Mouse (Mus musculus) olfactory bulb, adult 2 months (tissue): ENCODE measurements around the gene Epha3.

Experiments used
- CTCF ChIP-seq: fragments of 200-500 bp; IDR thresholded peaks from 2 replicates; pipeline ENCODE4 v1.5.1; 2012; ENCODE audit warnings: low read depth, mild to moderate bottlenecking, low read length, moderate library complexity; ENCODE audit not compliant: insufficient read depth
- POLR2A ChIP-seq: fragments of 200-500 bp; IDR thresholded peaks from 2 replicates; pipeline ENCODE4 v1.6.1; 2012; ENCODE audit warnings: mild to moderate bottlenecking, low read depth, low read length, moderate library complexity; ENCODE audit not compliant: insufficient read depth

DNA sequence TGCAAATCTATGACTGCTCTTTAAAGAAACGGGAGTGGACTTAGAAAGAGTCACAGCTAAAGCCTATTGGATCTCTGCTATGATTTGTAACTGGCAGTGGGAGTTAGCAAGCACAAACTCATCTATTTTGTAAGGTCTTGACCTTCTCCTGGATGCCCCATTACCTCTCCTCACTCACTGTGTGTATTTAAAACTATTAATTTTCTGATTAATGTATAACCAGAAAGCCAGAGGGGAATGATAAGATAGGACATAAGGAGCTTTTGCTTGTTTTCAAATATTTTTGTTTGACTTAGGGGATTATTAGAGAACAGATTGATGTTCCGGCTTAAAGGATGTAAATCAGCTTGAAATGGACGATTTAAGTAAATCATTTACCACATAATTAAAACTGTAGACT lies 213.2 kb downstream of the Epha3 start:
- TF ChIP-seq CTCF (no peak), POLR2A (no peak)
